Comparison of ENCODE assay signal across 9 mouse cellular contexts in genomic region chr15:82243311-82243710, GRCm38 (mm10). TPM values are rescaled to one million over a fixed set of nuclear protein-coding genes. Genes with fewer than 3 reads are reported as not detected.
A peak's percentile ranks its signal among the peaks of the same experiment; 100 is the strongest.
DNase-seq lines count a peak whose midpoint lies in the region; ATAC-seq and TF ChIP-seq lines count a peak whose summit lies in the region.
"Had no signal": no experiment of that assay in that cellular context is flagged by ENCODE, and none has a peak within 500 bp of the region (broad histone marks: within the 10 kb centered on the region; RNA-seq: fewer than 3 reads in every experiment).

No protein-coding gene starts in this region.

- H3K4me2 ChIP-seq in embryonic facial prominence, embryonic 11.5 days (ENCODE audit: low read depth, low read length): peak overlapping the region; percentile 87
- H3K4me2 ChIP-seq in hindbrain, postnatal 0 days (ENCODE audit: low read depth, low read length): peak overlapping the region; percentile 89
- peak overlapping the region; percentile 78 for H3K4me2 ChIP-seq in midbrain, embryonic 16.5 days (ENCODE audit: low read length)

- H3K27me3 ChIP-seq in embryonic facial prominence, embryonic 11.5 days (ENCODE audit: control insufficient read depth, insufficient read depth, low read length): no peaks in the 10 kb centered on the region
- H3K27me3 ChIP-seq in hindbrain, postnatal 0 days (ENCODE audit: insufficient read depth, low read length): no peaks in the 10 kb centered on the region
- no peaks in the 10 kb centered on the region for H3K27me3 ChIP-seq in midbrain, embryonic 16.5 days (ENCODE audit: control insufficient read depth, insufficient read depth, low read depth, low read length)

- no peak overlapping the region for H3K27ac ChIP-seq in layer of hippocampus, adult 2 months
- no peak overlapping the region for H3K27ac ChIP-seq in embryonic facial prominence, embryonic 11.5 days (replicated peaks; ENCODE audit: low read depth, low read length)
- no peak overlapping the region for H3K27ac ChIP-seq in hindbrain, postnatal 0 days
- no peak overlapping the region for H3K27ac ChIP-seq in midbrain, embryonic 16.5 days (ENCODE audit: low read length)

- no peak; the same call in 1 of the 2 replicates for TF ChIP-seq CTCF in layer of hippocampus, adult 2 months (conservative IDR thresholded peaks at IDR 0.05)
- TF ChIP-seq CTCF in hindbrain, postnatal 0 days (IDR thresholded peaks at IDR 0.05; ENCODE audit: low read depth): peak; percentile 15; the same call in 1 of the 2 replicates

- H3K4me1 ChIP-seq in embryonic facial prominence, embryonic 11.5 days (ENCODE audit: control insufficient read depth, insufficient read depth, low read length): no peaks in the 10 kb centered on the region
- H3K4me1 ChIP-seq in hindbrain, postnatal 0 days (ENCODE audit: insufficient read depth, low read length): 0 out of 2 replicates have a peak, but pooled peaks cover 3% of the 10 kb centered on the region
- H3K4me1 ChIP-seq in midbrain, embryonic 16.5 days (ENCODE audit: control insufficient read depth, insufficient read depth, low read length): peaks cover 6% of the 10 kb centered on the region; the same call in 1 of the 2 replicates

- peak overlapping the region; percentile 85 for H3K4me3 ChIP-seq in layer of hippocampus, adult 2 months
- peak overlapping the region; percentile 67; the same call in 1 of the 2 replicates for H3K4me3 ChIP-seq in embryonic facial prominence, embryonic 11.5 days (ENCODE audit: low read depth, low read length)
- H3K4me3 ChIP-seq in hindbrain, postnatal 0 days (ENCODE audit: low read length): peak overlapping the region; percentile 72
- H3K4me3 ChIP-seq in midbrain, embryonic 16.5 days (ENCODE audit: low read depth, low read length): peak overlapping the region; percentile 66

- no peak for DNase-seq in layer of hippocampus, adult 2 months (ENCODE audit: low spot score in 2 of 2)
- no peak for DNase-seq in layer of hippocampus, adult 11-12 months (ENCODE audit: low spot score)
- DNase-seq in embryonic facial prominence, embryonic 11.5 days (ENCODE audit: low spot score): no peak
- DNase-seq in hindbrain, postnatal 0 days (ENCODE audit: low spot score): no peak
- no peak for DNase-seq in right cerebral cortex, adult 2 months (ENCODE audit: low spot score in 2 of 2)
- no peak for DNase-seq in adrenal gland, adult 2 months
- no peak for DNase-seq in embryo, embryonic 10 days (ENCODE audit: low spot score)

- no peak for ATAC-seq in embryonic facial prominence, embryonic 11.5 days (replicated peaks; ENCODE audit: insufficient number of reproducible peaks, low FRiP score, low TSS enrichment, low read depth)
- no peak for ATAC-seq in hindbrain, postnatal 0 days
- ATAC-seq in midbrain, embryonic 16.5 days: no peak

- no peaks in the 10 kb centered on the region for H3K9me3 ChIP-seq in embryonic facial prominence, embryonic 11.5 days (replicated peaks; ENCODE audit: control insufficient read depth, low read length)
- no peaks in the 10 kb centered on the region for H3K9me3 ChIP-seq in hindbrain, postnatal 0 days (ENCODE audit: low read length)
- H3K9me3 ChIP-seq in midbrain, embryonic 16.5 days (replicated peaks; ENCODE audit: control insufficient read depth, low read length, poor library complexity, severe bottlenecking): no peaks in the 10 kb centered on the region

- WGBS in embryonic facial prominence, embryonic 11.5 days: 83% methylated on average over 3 of the region's 3 CpGs
- WGBS in hindbrain, postnatal 0 days: 75% methylated on average over 3 of the region's 3 CpGs
- 74% methylated on average over 3 of the region's 3 CpGs for WGBS in midbrain, embryonic 16.5 days

- peak overlapping the region; percentile 77; the same call in 1 of the 2 replicates for H3K9ac ChIP-seq in embryonic facial prominence, embryonic 11.5 days (replicated peaks; ENCODE audit: low read length)
- no peak overlapping the region; the same call in 1 of the 2 replicates for H3K9ac ChIP-seq in hindbrain, postnatal 0 days (replicated peaks; ENCODE audit: low read length)
- H3K9ac ChIP-seq in midbrain, embryonic 16.5 days (ENCODE audit: low read depth, low read length): no peak overlapping the region; the same call in 1 of the 2 replicates

- peaks cover under 1% of the 10 kb centered on the region; the same call in 1 of the 2 replicates for H3K36me3 ChIP-seq in embryonic facial prominence, embryonic 11.5 days (replicated peaks; ENCODE audit: control insufficient read depth, insufficient read depth, low read depth, low read length)
- H3K36me3 ChIP-seq in hindbrain, postnatal 0 days (ENCODE audit: insufficient read depth, low read length): no peaks in the 10 kb centered on the region
- no peaks in the 10 kb centered on the region for H3K36me3 ChIP-seq in midbrain, embryonic 16.5 days (ENCODE audit: control insufficient read depth, insufficient read depth, low read length)

RNA-seq across cellular contexts. Expression of gene Cenpm, which starts 1.2 kb away (rescaled TPM):
- 1 to 10 TPM; 2.5 TPM for total RNA-seq in layer of hippocampus, adult 2 months (2021)
- polyA plus RNA-seq in embryonic facial prominence, embryonic 11.5 days (2014; fragmentation: Nextera tagmentation; extraction: Ambion mirVana): 86.4 and 92.5 TPM in 2 replicates
- total RNA-seq in hindbrain, postnatal 0 days (2014; rRNA removed): 15.0 and 16.2 TPM in 2 replicates
- polyA plus RNA-seq in hindbrain, postnatal 0 days (2015; fragmentation: Nextera tagmentation; extraction: Ambion mirVana): 23.0 and 27.6 TPM in 2 replicates
- polyA plus RNA-seq in midbrain, embryonic 16.5 days (2015; fragmentation: Nextera tagmentation; extraction: Ambion mirVana): 12.7 and 13.9 TPM in 2 replicates
- 1 to 10 TPM in 1 of 2 experiments, under 1 TPM in 1; 0.93 to 1.9 TPM for total RNA-seq in adrenal gland, adult 2 months (2021)
- polyA plus RNA-seq in adrenal gland, adult 2 months (2012; rRNA removed): 11.0 and 11.1 TPM in 2 replicates
- total RNA-seq: monocyte, adult 5-6 weeks had no signal

RNA-seq across cellular contexts. Expression of gene 1500009C09Rik, which starts 8.9 kb away (rescaled TPM):
- 100 to 1,000 TPM; 105 to 108 TPM for total RNA-seq in layer of hippocampus, adult 2 months (2021)
- 0.35 and 0.45 TPM in 2 replicates for polyA plus RNA-seq in embryonic facial prominence, embryonic 11.5 days (2014; fragmentation: Nextera tagmentation; extraction: Ambion mirVana)
- 116 and 127 TPM in 2 replicates for total RNA-seq in hindbrain, postnatal 0 days (2014; rRNA removed)
- 12.5 and 13.9 TPM in 2 replicates for polyA plus RNA-seq in hindbrain, postnatal 0 days (2015; fragmentation: Nextera tagmentation; extraction: Ambion mirVana)
- polyA plus RNA-seq in midbrain, embryonic 16.5 days (2015; fragmentation: Nextera tagmentation; extraction: Ambion mirVana): 21.0 and 21.7 TPM in 2 replicates
- under 1 TPM; 0.31 to 0.32 TPM for total RNA-seq in adrenal gland, adult 2 months (2021)
- polyA plus RNA-seq in adrenal gland, adult 2 months (2012; rRNA removed): 0.23 and 0.26 TPM in 2 replicates
- total RNA-seq: monocyte, adult 5-6 weeks had no signal

RNA-seq across cellular contexts. Expression of gene Tnfrsf13c, which starts 19.1 kb away (rescaled TPM):
- under 1 TPM; 0.54 to 0.79 TPM for total RNA-seq in layer of hippocampus, adult 2 months (2021)
- polyA plus RNA-seq in embryonic facial prominence, embryonic 11.5 days (2014; fragmentation: Nextera tagmentation; extraction: Ambion mirVana): 0.42 TPM in 1 of 2 replicates, not detected in the other
- total RNA-seq in hindbrain, postnatal 0 days (2014; rRNA removed): 0.29 and 5.6 TPM in 2 replicates
- polyA plus RNA-seq in hindbrain, postnatal 0 days (2015; fragmentation: Nextera tagmentation; extraction: Ambion mirVana): 0.34 and 0.42 TPM in 2 replicates
- polyA plus RNA-seq in midbrain, embryonic 16.5 days (2015; fragmentation: Nextera tagmentation; extraction: Ambion mirVana): 0.14 TPM in 1 of 2 replicates, not detected in the other
- not detected for total RNA-seq in adrenal gland, adult 2 months (2021)
- polyA plus RNA-seq in adrenal gland, adult 2 months (2012; rRNA removed): 0.08 and 0.15 TPM in 2 replicates

RNA-seq across cellular contexts. Expression of gene Shisa8, which starts 30.7 kb away (rescaled TPM):
- total RNA-seq in layer of hippocampus, adult 2 months (2021): 1 to 10 TPM in 1 of 2 experiments, under 1 TPM in 1; 0.95 to 1.2 TPM
- 0.18 and 0.26 TPM in 2 replicates for polyA plus RNA-seq in embryonic facial prominence, embryonic 11.5 days (2014; fragmentation: Nextera tagmentation; extraction: Ambion mirVana)
- 34.7 and 36.0 TPM in 2 replicates for total RNA-seq in hindbrain, postnatal 0 days (2014; rRNA removed)
- 7.5 and 9.2 TPM in 2 replicates for polyA plus RNA-seq in hindbrain, postnatal 0 days (2015; fragmentation: Nextera tagmentation; extraction: Ambion mirVana)
- 0.77 and 1.0 TPM in 2 replicates for polyA plus RNA-seq in midbrain, embryonic 16.5 days (2015; fragmentation: Nextera tagmentation; extraction: Ambion mirVana)
- total RNA-seq in adrenal gland, adult 2 months (2021): under 1 TPM in 1 of 2 experiments, not detected in 1; 0.69 TPM
- polyA plus RNA-seq in adrenal gland, adult 2 months (2012; rRNA removed): 1.3 and 2.5 TPM in 2 replicates
- total RNA-seq: monocyte, adult 5-6 weeks had no signal

RNA-seq across cellular contexts. Expression of gene Sept3, which starts 31.4 kb away (rescaled TPM):
- total RNA-seq in layer of hippocampus, adult 2 months (2021): 100 to 1,000 TPM; 652 to 661 TPM
- 66.3 and 66.7 TPM in 2 replicates for polyA plus RNA-seq in embryonic facial prominence, embryonic 11.5 days (2014; fragmentation: Nextera tagmentation; extraction: Ambion mirVana)
- 393 and 404 TPM in 2 replicates for total RNA-seq in hindbrain, postnatal 0 days (2014; rRNA removed)
- polyA plus RNA-seq in hindbrain, postnatal 0 days (2015; fragmentation: Nextera tagmentation; extraction: Ambion mirVana): 299 and 320 TPM in 2 replicates
- 406 and 437 TPM in 2 replicates for polyA plus RNA-seq in midbrain, embryonic 16.5 days (2015; fragmentation: Nextera tagmentation; extraction: Ambion mirVana)
- total RNA-seq in adrenal gland, adult 2 months (2021): 1 to 10 TPM; 2.9 to 4.7 TPM
- 2.1 and 2.9 TPM in 2 replicates for polyA plus RNA-seq in adrenal gland, adult 2 months (2012; rRNA removed)
